Mouse (Mus musculus) mammary gland, adult 2 months (tissue): ENCODE data around the gene Hvcn1. TPM values are rescaled to one million over a fixed set of nuclear protein-coding genes. Genes with fewer than 3 reads are reported as not detected.

ENCODE experiments used
- polyA plus RNA-seq: library from polyadenylated mRNA; depleted of rRNA; stranded (reverse); fragments of >200 nt; gene quantifications from 2 replicates; pipeline ENCODE4 v1.2.3, GENCODE M21; 2012; ENCODE audit warnings: low replicate concordance; rRNA removed

The Hvcn1 gene
- 76.5 and 101 TPM in 2 replicates for polyA plus RNA-seq

GRCm38 (mm10) chr5:122206475-122206874 lies at the start of gene Hvcn1:
TSS of gene Hvcn1 (plus strand) at chr5:122206804.

GRCm38 (mm10) chr5:122157827-122158381 lies 48.7 kb upstream of the Hvcn1 start, which contains the start of gene Ppp1cc:
TSS of gene Ppp1cc (plus strand) at chr5:122158278.

GRCm38 (mm10) chr5:122263933-122264905 lies 57.6 kb downstream of the Hvcn1 start, which contains the start of gene Tctn1:
TSS of gene Tctn1 (minus strand) at chr5:122264460.

GRCm38 (mm10) chr5:122284183-122285028 lies 77.8 kb downstream of the Hvcn1 start, which contains the start of gene Pptc7:
TSS of gene Pptc7 (plus strand) at chr5:122284365.

Other genes with a start within 250 kb of the Hvcn1 start
- gene Cux2, start 156.7 kb upstream of the Hvcn1 start, polyA plus RNA-seq, result 0.27 and 0.60 TPM in 2 replicates
- gene Myl2, start 105.9 kb upstream of the Hvcn1 start, polyA plus RNA-seq, result 5.7 TPM in 1 of 2 replicates, not detected in the other
- gene Ccdc63, start 66.0 kb upstream of the Hvcn1 start, polyA plus RNA-seq, result 0.10 TPM in 1 of 2 replicates, not detected in the other
- 70.2 and 75.3 TPM in 2 replicates for gene Ppp1cc, start 48.5 kb upstream of the Hvcn1 start, polyA plus RNA-seq
- gene Tctn1, start 57.7 kb downstream of the Hvcn1 start, polyA plus RNA-seq, result 28.1 and 30.6 TPM in 2 replicates
- gene Pptc7, start 77.6 kb downstream of the Hvcn1 start, polyA plus RNA-seq, result 27.0 and 34.2 TPM in 2 replicates
- gene Rad9b, start 147.4 kb downstream of the Hvcn1 start, polyA plus RNA-seq, result 4.3 and 9.5 TPM in 2 replicates
- 31.2 and 61.1 TPM in 2 replicates for gene Vps29, start 147.6 kb downstream of the Hvcn1 start, polyA plus RNA-seq
- 27.6 and 62.0 TPM in 2 replicates for gene Gpn3, start 165.1 kb downstream of the Hvcn1 start, polyA plus RNA-seq
- 17.4 and 21.1 TPM in 2 replicates for gene Fam216a, start 165.6 kb downstream of the Hvcn1 start, polyA plus RNA-seq
- gene Arpc3, start 185.1 kb downstream of the Hvcn1 start, polyA plus RNA-seq, result 98.2 and 102 TPM in 2 replicates
- gene Anapc7, start 214.9 kb downstream of the Hvcn1 start, polyA plus RNA-seq, result 24.2 and 24.7 TPM in 2 replicates